Mouse (Mus musculus) ovary, postnatal 36 days (tissue): Measurements from ENCODE around the gene Zranb1.
A peak's percentile ranks its signal among the peaks of the same experiment; 100 is the strongest.

Experiments used
- DNase-seq: peaks from one replicate; pipeline ENCODE4 v3.0.0; 2022; ENCODE audit warnings: low spot score, mixed read lengths

Zranb1 gene

GRCm38 (mm10) chr7:132930055-132930454 lies 887 bp upstream of the Zranb1 start:
- DNase-seq = no peak

- peak; percentile 52 for DNase-seq
Observed at GRCm38 (mm10) chr7:132931560-132932351, 814 bp downstream of the Zranb1 start.

- no peak for DNase-seq
Observed at GRCm38 (mm10) chr7:132933331-132933730, 2.4 kb downstream of the Zranb1 start.

GRCm38 (mm10) chr7:132934743-132935142 lies 3.8 kb downstream of the Zranb1 start:
- DNase-seq = no peak

GRCm38 (mm10) chr7:132939118-132939517 lies 8.2 kb downstream of the Zranb1 start:
- DNase-seq = no peak

- DNase-seq = no peak
Observed at GRCm38 (mm10) chr7:132940569-132940968, 9.6 kb downstream of the Zranb1 start.

- no peak for DNase-seq
Observed at GRCm38 (mm10) chr7:132949968-132950367, 19.0 kb downstream of the Zranb1 start.

- DNase-seq = no peak
Observed at GRCm38 (mm10) chr7:132950613-132951012, 19.7 kb downstream of the Zranb1 start.

- no peak for DNase-seq
Observed at GRCm38 (mm10) chr7:132964395-132964794, 33.5 kb downstream of the Zranb1 start.

GRCm38 (mm10) chr7:132965707-132966106 lies 34.8 kb downstream of the Zranb1 start:
- DNase-seq = no peak

GRCm38 (mm10) chr7:132972079-132972478 lies 41.1 kb downstream of the Zranb1 start:
- no peak for DNase-seq

GRCm38 (mm10) chr7:132976079-132976478 lies 45.1 kb downstream of the Zranb1 start:
- DNase-seq = no peak

GRCm38 (mm10) chr7:132977981-132978380 lies 47.0 kb downstream of the Zranb1 start:
- no peak for DNase-seq

- no peak for DNase-seq
Observed at GRCm38 (mm10) chr7:132982639-132983038, 51.7 kb downstream of the Zranb1 start.

GRCm38 (mm10) chr7:132989839-132990238 lies 58.9 kb downstream of the Zranb1 start:
- DNase-seq = no peak

- DNase-seq = no peak
Observed at GRCm38 (mm10) chr7:132991240-132991900, 60.4 kb downstream of the Zranb1 start.

GRCm38 (mm10) chr7:132992967-132993615 lies 62.1 kb downstream of the Zranb1 start:
- no peak for DNase-seq

- DNase-seq = no peak
Observed at GRCm38 (mm10) chr7:132994120-132994519, 63.2 kb downstream of the Zranb1 start.

- DNase-seq = no peak
Observed at GRCm38 (mm10) chr7:132994628-132995191, 63.8 kb downstream of the Zranb1 start.

GRCm38 (mm10) chr7:132996391-132996790 lies 65.4 kb downstream of the Zranb1 start:
- no peak for DNase-seq

GRCm38 (mm10) chr7:132998639-132999038 lies 67.7 kb downstream of the Zranb1 start:
- no peak for DNase-seq

- DNase-seq = no peak
Observed at GRCm38 (mm10) chr7:132999061-132999460, 68.1 kb downstream of the Zranb1 start.

GRCm38 (mm10) chr7:133001388-133001787 lies 70.4 kb downstream of the Zranb1 start:
- DNase-seq = no peak
